Comparison of ENCODE assay signal across 30 mouse cellular contexts in genomic region chr1:132471499-132471898, GRCm38 (mm10). TPM values are rescaled to one million over a fixed set of nuclear protein-coding genes. Genes with fewer than 3 reads are reported as not detected.
DNase-seq lines count a peak whose midpoint lies in the region; ATAC-seq and TF ChIP-seq lines count a peak whose summit lies in the region.
"Had no signal": no experiment of that assay in that cellular context is flagged by ENCODE, and none has a peak within 500 bp of the region (broad histone marks: within the 10 kb centered on the region; RNA-seq: fewer than 3 reads in every experiment).

No protein-coding gene starts in this region.

- no peaks in the 10 kb centered on the region for H3K9me3 ChIP-seq in intestine, embryonic 14.5 days (ENCODE audit: control insufficient read depth, low read length)
- H3K9me3 ChIP-seq in intestine, embryonic 15.5 days = no peaks in the 10 kb centered on the region
- no peaks in the 10 kb centered on the region for H3K9me3 ChIP-seq in E14TG2a.4 (ENCODE audit: low read length)
- no peaks in the 10 kb centered on the region for H3K9me3 ChIP-seq in forebrain, embryonic 12.5 days
- H3K9me3 ChIP-seq: embryonic facial prominence, embryonic 13.5 days; embryonic facial prominence, embryonic 15.5 days; forebrain, embryonic 10.5 days; forebrain, embryonic 13.5 days; forebrain, embryonic 15.5 days; G1E had no signal

- no peak overlapping the region for H3K27ac ChIP-seq in intestine, embryonic 14.5 days (ENCODE audit: low read depth)
- no peak overlapping the region for H3K27ac ChIP-seq in intestine, embryonic 15.5 days
- no peak overlapping the region for H3K27ac ChIP-seq in forebrain, embryonic 12.5 days
- H3K27ac ChIP-seq: embryonic facial prominence, embryonic 13.5 days; embryonic facial prominence, embryonic 15.5 days; forebrain, embryonic 10.5 days; forebrain, embryonic 13.5 days; forebrain, embryonic 15.5 days had no signal

- TF ChIP-seq CTCF in E14TG2a.4 (conservative IDR thresholded peaks at IDR 0.05; ENCODE audit: low read length) = no peak

- H3K4me2 ChIP-seq in intestine, embryonic 14.5 days (ENCODE audit: low read length) = no peak overlapping the region
- no peak overlapping the region for H3K4me2 ChIP-seq in intestine, embryonic 15.5 days (replicated peaks)
- no peak overlapping the region for H3K4me2 ChIP-seq in forebrain, embryonic 12.5 days
- H3K4me2 ChIP-seq: embryonic facial prominence, embryonic 13.5 days; embryonic facial prominence, embryonic 15.5 days; forebrain, embryonic 13.5 days; forebrain, embryonic 15.5 days had no signal

- H3K36me3 ChIP-seq in intestine, embryonic 14.5 days (ENCODE audit: control insufficient read depth, insufficient read depth, low read length) = peaks cover 5% of the 10 kb centered on the region; the same call in 1 of the 2 replicates
- H3K36me3 ChIP-seq in intestine, embryonic 15.5 days = no peaks in the 10 kb centered on the region
- peaks cover 24% of the 10 kb centered on the region for H3K36me3 ChIP-seq in E14TG2a.4 (ENCODE audit: insufficient read depth, low read length)
- H3K36me3 ChIP-seq in forebrain, embryonic 12.5 days (replicated peaks) = peaks cover 8% of the 10 kb centered on the region
- H3K36me3 ChIP-seq: embryonic facial prominence, embryonic 13.5 days; forebrain, embryonic 15.5 days had no signal

- DNase-seq in intestine, embryonic 14.5 days (ENCODE audit: low spot score) = peak; percentile 6
- DNase-seq in ES-CJ7 (ENCODE audit: low read depth, low spot score) = peak; percentile 71
- DNase-seq in R1 (ENCODE audit: low read depth, low spot score) = peak; percentile 59
- DNase-seq in left cerebral cortex, postnatal 10 days (ENCODE audit: extremely low spot score in 1 of 2, low spot score in 2 of 2) = no peak
- DNase-seq: adrenal gland, adult 8-10 months; adrenal gland, postnatal 14 days; adrenal gland, postnatal 36 days; B cell, adult 2 months; cerebellum, adult 11-12 months; cerebellum, adult 2 months; cerebellum, adult 9-10 months; cerebellum, postnatal 10 days; cerebellum, postnatal 36 days; embryo, embryonic 11 days; forebrain, postnatal 0 days had no signal

- H3K4me1 ChIP-seq in intestine, embryonic 14.5 days (replicated peaks; ENCODE audit: control insufficient read depth, insufficient read depth, low read length) = peaks cover 5% of the 10 kb centered on the region; the same call in 1 of the 2 replicates
- 0 out of 2 replicates have a peak, but pooled peaks cover 5% of the 10 kb centered on the region for H3K4me1 ChIP-seq in intestine, embryonic 15.5 days (replicated peaks)
- peaks cover 83% of the 10 kb centered on the region for H3K4me1 ChIP-seq in E14TG2a.4 (replicated peaks; ENCODE audit: low read depth, low read length)
- H3K4me1 ChIP-seq in forebrain, embryonic 12.5 days = peaks cover 10% of the 10 kb centered on the region

- WGBS in intestine, embryonic 14.5 days = 88% methylated on average over 5 of the region's 5 CpGs
- WGBS in intestine, embryonic 15.5 days = 91% methylated on average over 5 of the region's 5 CpGs
- WGBS in forebrain, embryonic 12.5 days = 91% methylated on average over 5 of the region's 5 CpGs

- H3K9ac ChIP-seq in intestine, embryonic 14.5 days (ENCODE audit: low read length) = no peak overlapping the region
- H3K9ac ChIP-seq in intestine, embryonic 15.5 days = no peak overlapping the region
- no peak overlapping the region for H3K9ac ChIP-seq in forebrain, embryonic 12.5 days
- H3K9ac ChIP-seq: embryonic facial prominence, embryonic 13.5 days; embryonic facial prominence, embryonic 15.5 days; forebrain, embryonic 13.5 days; forebrain, embryonic 15.5 days; forebrain, postnatal 0 days had no signal

- no peak overlapping the region for H3K4me3 ChIP-seq in intestine, embryonic 14.5 days (ENCODE audit: low read depth, low read length)
- no peak overlapping the region for H3K4me3 ChIP-seq in intestine, embryonic 15.5 days (replicated peaks)
- H3K4me3 ChIP-seq in E14TG2a.4 (replicated peaks; ENCODE audit: low read length) = peak overlapping the region; percentile 71
- H3K4me3 ChIP-seq in forebrain, embryonic 12.5 days (replicated peaks) = no peak overlapping the region
- H3K4me3 ChIP-seq: embryonic facial prominence, embryonic 13.5 days; embryonic facial prominence, embryonic 15.5 days; erythroblast, embryonic 14.5 days; forebrain, embryonic 10.5 days; forebrain, embryonic 13.5 days; forebrain, embryonic 15.5 days had no signal

- ATAC-seq in intestine, embryonic 14.5 days (replicated peaks; ENCODE audit: low FRiP score, low TSS enrichment, low read depth) = no peak
- ATAC-seq in intestine, embryonic 15.5 days = no peak
- ATAC-seq in megakaryocyte progenitor cell, adult 5-6 weeks (replicated peaks; ENCODE audit: poor library complexity) = no peak
- ATAC-seq in forebrain, embryonic 12.5 days (ENCODE audit: low FRiP score) = no peak
- ATAC-seq: activated CD4-positive, CD25-positive, alpha-beta regulatory T cell, adult 4 months; CD4-positive, CD25-positive, alpha-beta regulatory T cell, adult 4 months; forebrain, embryonic 13.5 days; forebrain, embryonic 15.5 days; forebrain, postnatal 0 days; Patski had no signal

- intact Hi-C loops in left cerebral cortex, postnatal 10 days (cut with DNase I) = loop anchor here (10.0 kb wide), 1 partner anchor 107 kb away; no protein-coding TSS in a partner anchor

- no peaks in the 10 kb centered on the region for H3K27me3 ChIP-seq in intestine, embryonic 14.5 days (replicated peaks; ENCODE audit: control insufficient read depth, insufficient read depth, low read length)
- H3K27me3 ChIP-seq in intestine, embryonic 15.5 days (replicated peaks) = no peaks in the 10 kb centered on the region
- no peaks in the 10 kb centered on the region for H3K27me3 ChIP-seq in E14TG2a.4 (ENCODE audit: insufficient read depth, low read length)
- H3K27me3 ChIP-seq in forebrain, embryonic 12.5 days = no peaks in the 10 kb centered on the region
- H3K27me3 ChIP-seq: CH12.LX; embryonic facial prominence, embryonic 13.5 days; embryonic facial prominence, embryonic 15.5 days; forebrain, embryonic 13.5 days; forebrain, embryonic 15.5 days; Patski had no signal

RNA-seq across cellular contexts. Expression of gene Rbbp5, which starts 5.7 kb away (rescaled TPM):
- 40.3 and 44.2 TPM in 2 replicates for polyA plus RNA-seq in intestine, embryonic 14.5 days (2014; fragmentation: Nextera tagmentation; extraction: Ambion mirVana)
- polyA plus RNA-seq in intestine, embryonic 15.5 days (2015; fragmentation: Nextera tagmentation; extraction: Ambion mirVana) = 36.0 and 38.7 TPM in 2 replicates
- 47.7 and 50.0 TPM in 2 replicates for total RNA-seq in megakaryocyte progenitor cell, adult 5-6 weeks (2015)
- 51.8 and 72.9 TPM in 2 replicates for total RNA-seq in megakaryocyte progenitor cell, adult 5-6 weeks (2017)
- total RNA-seq in left cerebral cortex, postnatal 10 days (2021) = 10 to 100 TPM; 29.4 to 37.4 TPM
- polyA plus RNA-seq in forebrain, embryonic 12.5 days (2016; fragmentation: Nextera tagmentation; extraction: Ambion mirVana) = 63.3 and 67.3 TPM in 2 replicates

RNA-seq across cellular contexts. Expression of gene Tmem81, which starts 34.5 kb away (rescaled TPM):
- polyA plus RNA-seq in intestine, embryonic 14.5 days (2014; fragmentation: Nextera tagmentation; extraction: Ambion mirVana) = 1.6 and 2.1 TPM in 2 replicates
- polyA plus RNA-seq in intestine, embryonic 15.5 days (2015; fragmentation: Nextera tagmentation; extraction: Ambion mirVana) = 1.8 and 2.0 TPM in 2 replicates
- total RNA-seq in megakaryocyte progenitor cell, adult 5-6 weeks (2015) = 3.0 and 4.7 TPM in 2 replicates
- total RNA-seq in megakaryocyte progenitor cell, adult 5-6 weeks (2017) = 4.3 and 4.9 TPM in 2 replicates
- total RNA-seq in left cerebral cortex, postnatal 10 days (2021) = 1 to 10 TPM; 2.1 to 2.3 TPM
- polyA plus RNA-seq in forebrain, embryonic 12.5 days (2016; fragmentation: Nextera tagmentation; extraction: Ambion mirVana) = 1.4 and 1.6 TPM in 2 replicates

RNA-seq across cellular contexts. Expression of gene Dstyk, which starts 54.1 kb away (rescaled TPM):
- 11.4 and 13.1 TPM in 2 replicates for polyA plus RNA-seq in intestine, embryonic 14.5 days (2014; fragmentation: Nextera tagmentation; extraction: Ambion mirVana)
- 8.9 and 9.0 TPM in 2 replicates for polyA plus RNA-seq in intestine, embryonic 15.5 days (2015; fragmentation: Nextera tagmentation; extraction: Ambion mirVana)
- total RNA-seq in megakaryocyte progenitor cell, adult 5-6 weeks (2015) = 14.2 and 20.1 TPM in 2 replicates
- total RNA-seq in megakaryocyte progenitor cell, adult 5-6 weeks (2017) = 16.0 and 22.3 TPM in 2 replicates
- total RNA-seq in left cerebral cortex, postnatal 10 days (2021) = 10 to 100 TPM; 27.2 to 28.4 TPM
- 14.7 and 16.1 TPM in 2 replicates for polyA plus RNA-seq in forebrain, embryonic 12.5 days (2016; fragmentation: Nextera tagmentation; extraction: Ambion mirVana)

Comparison
In these comparisons a context has a peak if more than half of its experiments do, and no peak if none do; other contexts are left out.
1. DNase-seq: peak in intestine, embryonic 14.5 days (single experiment), ES-CJ7 (single experiment) and R1 (single experiment); none in left cerebral cortex, postnatal 10 days (0 of 2).